Mouse (Mus musculus): ENCODE data around the gene Gm44965. TPM values are rescaled to one million over a fixed set of nuclear protein-coding genes. Genes with fewer than 3 reads are reported as not detected.

The Gm44965 gene
- polyA plus RNA-seq (2016; fragmentation: Nextera tagmentation; extraction: Ambion mirVana), result not detected in 2 replicates

- H3K9me3 ChIP-seq (replicated peaks), result peaks cover 22% of the 10 kb centered on the region
- WGBS, result 7% methylated on average over 45 of the region's 45 CpGs
- peak; percentile 95 for DNase-seq (ENCODE audit: low spot score)
- peaks cover 32% of the 10 kb centered on the region for H3K4me1 ChIP-seq
- peak within 1 kb of the TSS; percentile 97 for H3K27ac ChIP-seq
- no peaks in the 10 kb centered on the region for H3K27me3 ChIP-seq (ENCODE audit: low read depth, poor library complexity, severe bottlenecking)
- H3K36me3 ChIP-seq, result peaks cover 35% of the 10 kb centered on the region
- H3K4me3 ChIP-seq, result peak within 1 kb of the TSS; percentile 90
These were observed at the start of gene Gm44965, which contains the start of gene Repin1 for GRCm38 (mm10) chr6:48593158-48594042. TSS of gene Gm44965 (plus strand) at chr6:48593941. TSS of gene Repin1 (plus strand) at chr6:48593883.

- peaks cover 56% of the 10 kb centered on the region for H3K4me1 ChIP-seq
- no peak for DNase-seq (ENCODE audit: low spot score)
- H3K4me3 ChIP-seq, result no peak overlapping the region
- H3K27ac ChIP-seq, result peak overlapping the region; percentile 42; the same call in 1 of the 2 replicates
- H3K9me3 ChIP-seq (replicated peaks), result no peaks in the 10 kb centered on the region
- H3K27me3 ChIP-seq (ENCODE audit: low read depth, poor library complexity, severe bottlenecking), result no peaks in the 10 kb centered on the region
- WGBS, result 78% methylated on average over 5 of the region's 5 CpGs
- H3K36me3 ChIP-seq, result no peaks in the 10 kb centered on the region
These were observed 48.5 kb upstream of the Gm44965 start for GRCm38 (mm10) chr6:48545251-48545650.

- Histone ChIP-seq H3K36me3 (no peaks in the 10 kb centered on the region), H3K27ac (peak overlapping the region; percentile 61), H3K4me3 (no peak overlapping the region), H3K9me3 (replicated peaks) (no peaks in the 10 kb centered on the region), H3K4me1 (peaks cover 46% of the 10 kb centered on the region), H3K27me3 (ENCODE audit: low read depth, poor library complexity, severe bottlenecking) (no peaks in the 10 kb centered on the region)
- 57% methylated on average over 1 of the region's 1 CpGs for WGBS
- peak; percentile 69 for DNase-seq (ENCODE audit: low spot score)
These were observed 47.5 kb upstream of the Gm44965 start for GRCm38 (mm10) chr6:48546271-48546670.

DNA sequence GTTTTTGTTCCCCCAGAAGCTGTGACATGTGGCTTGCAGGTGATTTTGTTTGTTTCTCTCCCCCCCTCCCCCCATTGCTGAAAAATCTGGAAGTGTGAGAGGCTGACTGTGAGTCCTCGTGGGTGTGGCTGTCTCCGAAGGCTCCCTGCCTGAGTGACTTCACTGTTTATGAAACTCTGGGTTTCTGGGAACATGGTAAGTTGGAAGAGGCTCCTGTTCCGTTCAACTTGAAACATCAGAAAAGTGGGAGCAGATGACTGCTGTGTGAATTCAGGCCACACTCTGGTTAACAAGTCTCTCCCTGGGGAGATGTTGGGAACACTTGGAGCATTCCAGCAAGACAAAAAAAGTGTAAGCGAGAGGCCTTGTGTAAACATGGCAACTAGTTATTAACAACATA is 46.9 kb upstream of the Gm44965 start:
- Histone ChIP-seq H3K4me1 (peaks cover 40% of the 10 kb centered on the region), H3K4me3 (no peak overlapping the region), H3K27me3 (ENCODE audit: low read depth, poor library complexity, severe bottlenecking) (no peaks in the 10 kb centered on the region), H3K27ac (peak overlapping the region; percentile 61), H3K9me3 (replicated peaks) (no peaks in the 10 kb centered on the region), H3K36me3 (no peaks in the 10 kb centered on the region)
- no peak for DNase-seq (ENCODE audit: low spot score)
- whole genome bisulfite sequencing, result 63% methylated on average over 4 of the region's 4 CpGs

- H3K4me1 ChIP-seq, result peaks cover 25% of the 10 kb centered on the region
- H3K36me3 ChIP-seq, result no peaks in the 10 kb centered on the region
- H3K9me3 ChIP-seq (replicated peaks), result no peaks in the 10 kb centered on the region
- no peaks in the 10 kb centered on the region for H3K27me3 ChIP-seq (ENCODE audit: low read depth, poor library complexity, severe bottlenecking)
- no peak for DNase-seq (ENCODE audit: low spot score)
- peak overlapping the region; percentile 54 for H3K27ac ChIP-seq
- H3K4me3 ChIP-seq, result no peak overlapping the region
- 86% methylated on average over 6 of the region's 6 CpGs for WGBS
These were observed 45.4 kb upstream of the Gm44965 start for GRCm38 (mm10) chr6:48548314-48548713.

DNA sequence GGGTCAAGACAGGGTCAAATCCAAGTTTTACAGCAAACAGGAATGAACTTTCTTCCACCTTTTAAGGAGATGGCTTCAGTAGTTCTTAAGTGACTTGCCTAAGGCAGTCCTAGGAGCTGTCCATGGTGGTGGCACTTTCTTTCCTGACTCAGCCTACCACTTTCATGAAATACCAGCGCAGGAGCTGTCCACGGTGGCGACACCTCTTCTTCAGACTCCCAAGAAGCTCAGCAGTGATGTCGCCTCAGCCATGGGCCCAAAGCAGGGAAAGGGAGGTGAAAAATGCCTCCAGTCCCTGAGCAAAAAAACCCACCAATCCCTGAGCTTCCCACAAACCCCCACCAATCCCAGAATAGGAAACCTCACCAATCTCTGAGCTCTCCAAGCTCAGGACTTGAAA is 40.8 kb upstream of the Gm44965 start:
- no peaks in the 10 kb centered on the region for H3K9me3 ChIP-seq (replicated peaks)

DNA sequence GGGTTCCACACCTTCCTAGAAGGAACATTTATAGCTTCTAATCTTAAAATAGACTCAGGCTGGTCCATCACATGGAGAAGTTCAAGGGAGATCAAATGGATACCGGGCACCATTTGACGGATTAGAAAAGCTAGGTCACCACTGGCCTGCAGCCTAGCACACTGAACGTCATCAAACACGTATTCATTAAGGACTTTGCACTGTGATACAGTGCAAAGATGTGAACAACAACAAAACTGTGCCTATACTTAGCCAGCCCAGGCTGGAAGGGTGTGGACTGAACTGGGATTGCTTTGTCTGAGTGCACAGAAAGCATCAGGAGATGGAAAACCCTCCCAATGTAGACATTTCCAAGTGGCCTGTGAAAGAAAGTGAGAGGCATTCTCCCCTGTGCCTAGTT is 39.9 kb upstream of the Gm44965 start:
- DNase-seq (ENCODE audit: low spot score), result no peak
- H3K9me3 ChIP-seq (replicated peaks), result no peaks in the 10 kb centered on the region
- peaks cover 21% of the 10 kb centered on the region for H3K4me1 ChIP-seq
- peak overlapping the region; percentile 62 for H3K4me3 ChIP-seq
- H3K36me3 ChIP-seq, result peaks cover 12% of the 10 kb centered on the region
- H3K27ac ChIP-seq, result peak overlapping the region; percentile 93
- no peaks in the 10 kb centered on the region for H3K27me3 ChIP-seq (ENCODE audit: low read depth, poor library complexity, severe bottlenecking)
- WGBS, result 88% methylated on average over 4 of the region's 4 CpGs

More for the DNA sequence above, 40.8 kb upstream of the Gm44965 start:
- H3K27me3 ChIP-seq (ENCODE audit: low read depth, poor library complexity, severe bottlenecking), result no peaks in the 10 kb centered on the region
- DNase-seq (ENCODE audit: low spot score), result no peak
- whole genome bisulfite sequencing, result 47% methylated on average over 4 of the region's 4 CpGs
- H3K4me3 ChIP-seq, result no peak overlapping the region
- peaks cover 12% of the 10 kb centered on the region for H3K36me3 ChIP-seq
- H3K4me1 ChIP-seq, result peaks cover 21% of the 10 kb centered on the region
- no peak overlapping the region for H3K27ac ChIP-seq

- H3K4me3 ChIP-seq, result peak within 1 kb of the TSS; percentile 62
- DNase-seq (ENCODE audit: low spot score), result peak; percentile 91
- WGBS, result 2% methylated on average over 39 of the region's 39 CpGs
- no peaks in the 10 kb centered on the region for H3K9me3 ChIP-seq (replicated peaks)
- peak within 1 kb of the TSS; percentile 93 for H3K27ac ChIP-seq
- H3K4me1 ChIP-seq, result peaks cover 21% of the 10 kb centered on the region
- H3K27me3 ChIP-seq (ENCODE audit: low read depth, poor library complexity, severe bottlenecking), result no peaks in the 10 kb centered on the region
- H3K36me3 ChIP-seq, result peaks cover 12% of the 10 kb centered on the region
These were observed 39.2 kb upstream of the Gm44965 start, which contains the start of gene Lrrc61 for GRCm38 (mm10) chr6:48554280-48555103. TSS of gene Lrrc61 (plus strand) at chr6:48554796.

GRCm38 (mm10) chr6:48555104-48555890 is 38.4 kb upstream of the Gm44965 start:
- Histone ChIP-seq H3K36me3 (peaks cover 12% of the 10 kb centered on the region), H3K4me3 (peak overlapping the region; percentile 62), H3K9me3 (replicated peaks) (no peaks in the 10 kb centered on the region), H3K27me3 (ENCODE audit: low read depth, poor library complexity, severe bottlenecking) (no peaks in the 10 kb centered on the region), H3K4me1 (peaks cover 21% of the 10 kb centered on the region), H3K27ac (peak overlapping the region; percentile 93)
- WGBS, result 38% methylated on average over 14 of the region's 14 CpGs
- peak; percentile 48 for DNase-seq (ENCODE audit: low spot score)

GRCm38 (mm10) chr6:48555956-48556355 is 37.8 kb upstream of the Gm44965 start:
- 89% methylated on average over 3 of the region's 3 CpGs for WGBS
- H3K36me3 ChIP-seq, result peaks cover 12% of the 10 kb centered on the region
- no peak for DNase-seq (ENCODE audit: low spot score)
- H3K4me1 ChIP-seq, result peaks cover 21% of the 10 kb centered on the region
- no peaks in the 10 kb centered on the region for H3K27me3 ChIP-seq (ENCODE audit: low read depth, poor library complexity, severe bottlenecking)
- peak overlapping the region; percentile 93; the same call in 1 of the 2 replicates for H3K27ac ChIP-seq
- no peaks in the 10 kb centered on the region for H3K9me3 ChIP-seq (replicated peaks)
- H3K4me3 ChIP-seq, result no peak overlapping the region; the same call in 1 of the 2 replicates

DNA sequence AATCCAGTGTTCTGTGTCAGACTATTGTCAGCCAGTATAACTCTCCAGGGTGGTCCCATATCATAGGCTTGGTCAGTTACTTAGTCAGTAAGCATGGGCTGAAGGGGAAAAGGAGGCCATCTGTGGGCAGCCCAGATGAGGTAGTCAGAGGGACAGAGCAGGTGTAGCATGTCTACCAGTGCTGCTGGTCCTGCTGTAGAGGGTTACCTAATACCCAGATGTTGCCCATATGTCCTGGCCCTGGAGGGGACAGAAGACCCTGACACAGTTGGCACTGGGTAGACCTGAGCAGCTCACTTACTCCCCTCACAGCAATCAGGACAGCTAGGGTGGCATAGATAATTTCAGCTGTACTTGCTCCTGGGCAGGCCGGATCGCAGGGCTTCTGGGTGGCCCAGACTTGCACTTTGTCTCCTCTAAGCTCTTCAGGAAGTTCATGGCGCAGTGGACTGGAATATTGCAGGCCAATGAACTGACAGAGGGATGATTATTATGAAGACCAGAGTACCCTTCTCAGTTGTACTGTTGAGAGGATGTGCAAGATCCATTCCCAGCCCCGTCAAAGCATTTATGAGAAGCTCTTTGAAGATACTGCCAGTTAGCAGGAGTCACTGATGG is 27.9 kb upstream of the Gm44965 start:
- no peaks in the 10 kb centered on the region for H3K9me3 ChIP-seq (replicated peaks)
- no peak for DNase-seq (ENCODE audit: low spot score)
- 95% methylated on average over 4 of the region's 4 CpGs for WGBS
- H3K4me1 ChIP-seq, result 0 out of 2 replicates have a peak, but pooled peaks cover 5% of the 10 kb centered on the region
- no peaks in the 10 kb centered on the region for H3K27me3 ChIP-seq (ENCODE audit: low read depth, poor library complexity, severe bottlenecking)
- no peak overlapping the region for H3K4me3 ChIP-seq
- H3K27ac ChIP-seq, result 0 out of 2 replicates have a peak overlapping the region, but pooled peaks have one; percentile 10
- peaks cover 42% of the 10 kb centered on the region for H3K36me3 ChIP-seq

GRCm38 (mm10) chr6:48566312-48566711 is 27.4 kb upstream of the Gm44965 start:
- Histone ChIP-seq H3K9me3 (replicated peaks) (no peaks in the 10 kb centered on the region), H3K36me3 (peaks cover 42% of the 10 kb centered on the region), H3K4me1 (0 out of 2 replicates have a peak, but pooled peaks cover 5% of the 10 kb centered on the region), H3K27me3 (ENCODE audit: low read depth, poor library complexity, severe bottlenecking) (no peaks in the 10 kb centered on the region), H3K4me3 (no peak overlapping the region), H3K27ac (peak overlapping the region; percentile 38; the same call in 1 of the 2 replicates)
- 93% methylated on average over 5 of the region's 5 CpGs for WGBS
- DNase-seq (ENCODE audit: low spot score), result no peak
